Mouse (Mus musculus): ENCODE data around the gene Gcnt3.

The Gcnt3 gene

GRCm38 (mm10) chr9:70037988-70038387 is at the start of gene Gcnt3:
Gcnt3 (minus strand) TSS chr9:70038088.
- in situ Hi-C loops (cut with MseI, MboI) = no loop called here

- in situ Hi-C loops (cut with MseI, MboI) = no loop called here
These were observed 49.5 kb upstream of the Gcnt3 start for GRCm38 (mm10) chr9:70087379-70087778.

GRCm38 (mm10) chr9:70086091-70086490 is 48.2 kb upstream of the Gcnt3 start:
- in situ Hi-C loops (cut with MseI, MboI) = no loop called here

GRCm38 (mm10) chr9:70084107-70084506 is 46.2 kb upstream of the Gcnt3 start:
- in situ Hi-C loops (cut with MseI, MboI) = loop anchor here in 1 of 2 experiments (5.0 kb wide), 1 partner anchor 67 kb away; no protein-coding TSS in a partner anchor

GRCm38 (mm10) chr9:70082357-70083204 is 44.7 kb upstream of the Gcnt3 start:
- in situ Hi-C loops (cut with MseI, MboI) = loop anchor here in 1 of 2 experiments (5.0 kb wide), 1 partner anchor 65 kb away; no protein-coding TSS in a partner anchor

- in situ Hi-C loops (cut with MseI, MboI) = loop anchor here in 1 of 2 experiments (5.0 kb wide), 1 partner anchor 64 kb away; no protein-coding TSS in a partner anchor
These were observed 43.9 kb upstream of the Gcnt3 start for GRCm38 (mm10) chr9:70081767-70082166.

- in situ Hi-C loops (cut with MseI, MboI) = loop anchor here in 1 of 2 experiments (5.0 kb wide), 1 partner anchor 64 kb away; no protein-coding TSS in a partner anchor
These were observed 43.1 kb upstream of the Gcnt3 start for GRCm38 (mm10) chr9:70080976-70081375.

- in situ Hi-C loops (cut with MseI, MboI) = loop anchor here in 1 of 2 experiments (5.0 kb wide), 1 partner anchor 63 kb away; no protein-coding TSS in a partner anchor
These were observed 42.3 kb upstream of the Gcnt3 start for GRCm38 (mm10) chr9:70080027-70080800.

- in situ Hi-C loops (cut with MseI, MboI) = loop anchor here in 1 of 2 experiments (5.0 kb wide), 1 partner anchor 56 kb away; no protein-coding TSS in a partner anchor
These were observed 40.1 kb upstream of the Gcnt3 start for GRCm38 (mm10) chr9:70078034-70078433.

- in situ Hi-C loops (cut with MseI, MboI) = loop anchor here in 1 of 2 experiments (5.0 kb wide), 1 partner anchor 55 kb away; no protein-coding TSS in a partner anchor
These were observed 39.3 kb upstream of the Gcnt3 start for GRCm38 (mm10) chr9:70077170-70077569.

- in situ Hi-C loops (cut with MseI, MboI) = no loop called here
These were observed 34.5 kb upstream of the Gcnt3 start for GRCm38 (mm10) chr9:70072387-70072786.

GRCm38 (mm10) chr9:70069961-70070435 is 32.1 kb upstream of the Gcnt3 start:
- in situ Hi-C loops (cut with MseI, MboI) = no loop called here

GRCm38 (mm10) chr9:70067497-70067896 is 29.6 kb upstream of the Gcnt3 start:
- in situ Hi-C loops (cut with MseI, MboI) = no loop called here

GRCm38 (mm10) chr9:70062012-70062411 is 24.1 kb upstream of the Gcnt3 start:
- in situ Hi-C loops (cut with MseI, MboI) = no loop called here

- in situ Hi-C loops (cut with MseI, MboI) = no loop called here
These were observed 15.5 kb upstream of the Gcnt3 start for GRCm38 (mm10) chr9:70053411-70053810.

GRCm38 (mm10) chr9:70052730-70053129 is 14.8 kb upstream of the Gcnt3 start:
- in situ Hi-C loops (cut with MseI, MboI) = no loop called here

- in situ Hi-C loops (cut with MseI, MboI) = no loop called here
These were observed 12.0 kb upstream of the Gcnt3 start for GRCm38 (mm10) chr9:70049839-70050238.

- in situ Hi-C loops (cut with MseI, MboI) = no loop called here
These were observed 11.5 kb upstream of the Gcnt3 start for GRCm38 (mm10) chr9:70049416-70049783.

- in situ Hi-C loops (cut with MseI, MboI) = no loop called here
These were observed 11.0 kb upstream of the Gcnt3 start for GRCm38 (mm10) chr9:70048751-70049415.

- in situ Hi-C loops (cut with MseI, MboI) = no loop called here
These were observed 10.4 kb upstream of the Gcnt3 start for GRCm38 (mm10) chr9:70048280-70048679.

GRCm38 (mm10) chr9:70047839-70048238 is 10.0 kb upstream of the Gcnt3 start:
- in situ Hi-C loops (cut with MseI, MboI) = no loop called here
